Mouse (Mus musculus): ENCODE results near the gene Nacc1. TPM values are rescaled to one million over a fixed set of nuclear protein-coding genes. Genes with fewer than 3 reads are reported as not detected.

Gene Nacc1
- total RNA-seq, 2 experiments from 2014 or later, result 94.8 to 95.5 TPM

Other genes starting within 250 kb of the Nacc1 start
- gene Ier2, start 25.0 kb downstream of the Nacc1 start, total RNA-seq (2021), result 10 to 100 TPM in 1 of 2 experiments, 1 to 10 TPM in 1; 6.2 to 10.0 TPM
- gene Trmt1, start 1.6 kb downstream of the Nacc1 start, total RNA-seq (2021), result 100 to 1,000 TPM in 1 of 2 experiments, 10 to 100 TPM in 1; 96.9 to 108 TPM
- 1 to 10 TPM; 2.0 to 2.2 TPM for gene Lyl1, start 13.6 kb upstream of the Nacc1 start, total RNA-seq (2021)
- gene G430095P16Rik, start 35.1 kb upstream of the Nacc1 start, total RNA-seq (2021), result not detected
- 100 to 1,000 TPM; 379 to 429 TPM for gene Nfix, start 112.5 kb upstream of the Nacc1 start, total RNA-seq (2021)
- 10 to 100 TPM; 10.7 to 10.9 TPM for gene Dand5, start 135.0 kb upstream of the Nacc1 start, total RNA-seq (2021)
- 10 to 100 TPM; 27.3 to 27.4 TPM for gene Gadd45gip1, start 143.7 kb upstream of the Nacc1 start, total RNA-seq (2021)
- 10 to 100 TPM; 63.8 to 77.0 TPM for gene Rad23a, start 152.8 kb upstream of the Nacc1 start, total RNA-seq (2021)
- 100 to 1,000 TPM; 506 to 521 TPM for gene Calr, start 159.1 kb upstream of the Nacc1 start, total RNA-seq (2021)
- 10 to 100 TPM; 48.8 to 50.1 TPM for gene Farsa, start 169.1 kb upstream of the Nacc1 start, total RNA-seq (2021)
- 10 to 100 TPM; 15.7 to 16.5 TPM for gene Syce2, start 184.2 kb upstream of the Nacc1 start, total RNA-seq (2021)
- gene Gcdh, start 206.1 kb upstream of the Nacc1 start, total RNA-seq (2021), result 10 to 100 TPM; 38.3 to 38.5 TPM
- gene Klf1, start 214.1 kb upstream of the Nacc1 start, total RNA-seq (2021), result under 1 TPM in 1 of 2 experiments, not detected in 1; 0.27 TPM
- gene Dnase2a, start 220.7 kb upstream of the Nacc1 start, total RNA-seq (2021), result 1 to 10 TPM; 2.8 to 5.1 TPM
- gene Mast1, start 249.5 kb upstream of the Nacc1 start, total RNA-seq (2021), result 10 to 100 TPM; 71.8 to 73.3 TPM

Data from layer of hippocampus, adult 18-20 months (tissue).